In genomic region chr12:4037511-4037910, GRCm38 (mm10) we compare ENCODE assay signal across 8 mouse cellular contexts. TPM values are rescaled to one million over a fixed set of nuclear protein-coding genes. Genes with fewer than 3 reads are reported as not detected.
DNase-seq lines count a peak whose midpoint lies in the region; ATAC-seq and TF ChIP-seq lines count a peak whose summit lies in the region.

No protein-coding gene starts in this region.

- no peaks in the 10 kb centered on the region for H3K9me3 ChIP-seq in heart, embryonic 16.5 days (replicated peaks; ENCODE audit: control insufficient read depth, low read length)
- no peaks in the 10 kb centered on the region for H3K9me3 ChIP-seq in hindbrain, embryonic 10.5 days
- H3K9me3 ChIP-seq in midbrain, embryonic 13.5 days, result no peaks in the 10 kb centered on the region

- H3K27me3 ChIP-seq in heart, embryonic 16.5 days (ENCODE audit: control insufficient read depth, insufficient read depth, low read length), result 0 out of 2 replicates have a peak, but pooled peaks cover 4% of the 10 kb centered on the region
- H3K27me3 ChIP-seq in hindbrain, embryonic 10.5 days (ENCODE audit: insufficient read depth, poor library complexity, severe bottlenecking), result peaks cover 53% of the 10 kb centered on the region
- H3K27me3 ChIP-seq in midbrain, embryonic 13.5 days, result 0 out of 2 replicates have a peak, but pooled peaks cover 10% of the 10 kb centered on the region

- TF ChIP-seq POLR2A in cortical plate, adult 2 months (IDR thresholded peaks at IDR 0.05; ENCODE audit: extremely low read depth, insufficient read depth, low read length), result peak; percentile 42; the same call in 1 of the 2 replicates

- H3K36me3 ChIP-seq in heart, embryonic 16.5 days (ENCODE audit: control insufficient read depth, insufficient read depth), result no peaks in the 10 kb centered on the region
- 0 out of 2 replicates have a peak, but pooled peaks cover 6% of the 10 kb centered on the region for H3K36me3 ChIP-seq in hindbrain, embryonic 10.5 days
- peaks cover 5% of the 10 kb centered on the region; the same call in 1 of the 2 replicates for H3K36me3 ChIP-seq in midbrain, embryonic 13.5 days

- no peak for ATAC-seq in heart, embryonic 16.5 days (replicated peaks; ENCODE audit: extremely low read depth, insufficient read depth, low FRiP score)
- peak; percentile 10; the same call in 1 of the 2 replicates for ATAC-seq in midbrain, embryonic 13.5 days

- peak overlapping the region; percentile 84 for H3K9ac ChIP-seq in heart, embryonic 16.5 days (ENCODE audit: low read length)
- H3K9ac ChIP-seq in midbrain, embryonic 13.5 days (replicated peaks), result peak overlapping the region; percentile 91

- no peak for DNase-seq in heart, postnatal 10 days
- no peak for DNase-seq in hindbrain, embryonic 10.5 days (ENCODE audit: low spot score)
- no peak for DNase-seq in ovary, postnatal 10 days (ENCODE audit: low spot score)
- no peak for DNase-seq in liver
- no peak for DNase-seq in urinary bladder, adult 2 months (ENCODE audit: low spot score)

- no peak overlapping the region for H3K27ac ChIP-seq in heart, embryonic 16.5 days (ENCODE audit: low read length)
- peak overlapping the region; percentile 83 for H3K27ac ChIP-seq in cortical plate, adult 2 months (ENCODE audit: insufficient read depth, low read length)
- peak overlapping the region; percentile 94; the same call in 1 of the 2 replicates for H3K27ac ChIP-seq in hindbrain, embryonic 10.5 days
- H3K27ac ChIP-seq in midbrain, embryonic 13.5 days, result peak overlapping the region; percentile 85; the same call in 1 of the 2 replicates

- peaks cover 35% of the 10 kb centered on the region for H3K4me1 ChIP-seq in heart, embryonic 16.5 days (ENCODE audit: control insufficient read depth, insufficient read depth, low read length)
- H3K4me1 ChIP-seq in cortical plate, adult 2 months (ENCODE audit: control insufficient read depth, insufficient read depth, low read length), result peaks cover 8% of the 10 kb centered on the region; the same call in 1 of the 2 replicates
- H3K4me1 ChIP-seq in hindbrain, embryonic 10.5 days (replicated peaks), result peaks cover 29% of the 10 kb centered on the region
- H3K4me1 ChIP-seq in midbrain, embryonic 13.5 days (replicated peaks), result peaks cover 25% of the 10 kb centered on the region

- TF ChIP-seq CTCF in cortical plate, adult 2 months (IDR thresholded peaks at IDR 0.05; ENCODE audit: extremely low read depth, insufficient read depth, low read length), result no peak

- peak overlapping the region; percentile 79 for H3K4me3 ChIP-seq in heart, embryonic 16.5 days (ENCODE audit: low read length)
- H3K4me3 ChIP-seq in cortical plate, adult 2 months (ENCODE audit: insufficient read depth, low read length), result peak overlapping the region; percentile 85
- H3K4me3 ChIP-seq in hindbrain, embryonic 10.5 days, result peak overlapping the region; percentile 88
- peak overlapping the region; percentile 82 for H3K4me3 ChIP-seq in midbrain, embryonic 13.5 days (replicated peaks)

- 39% methylated on average over 5 of the region's 5 CpGs for WGBS in heart, embryonic 16.5 days
- 29% methylated on average over 5 of the region's 5 CpGs for WGBS in hindbrain, embryonic 10.5 days
- 19% methylated on average over 5 of the region's 5 CpGs for WGBS in midbrain, embryonic 13.5 days

- peak overlapping the region; percentile 93 for H3K4me2 ChIP-seq in heart, embryonic 16.5 days (ENCODE audit: low read depth, low read length)
- peak overlapping the region; percentile 80 for H3K4me2 ChIP-seq in midbrain, embryonic 13.5 days (replicated peaks)

- intact Hi-C loops in heart, postnatal 10 days (cut with DNase I), result no loop called here

RNA-seq across cellular contexts. Expression of gene Efr3b, which starts 1.2 kb away (rescaled TPM):
- 4.6 and 5.4 TPM in 2 replicates for polyA plus RNA-seq in heart, embryonic 16.5 days (2015; fragmentation: Nextera tagmentation; extraction: Ambion mirVana)
- total RNA-seq in heart, postnatal 10 days (2021), result 10 to 100 TPM in 1 of 2 experiments, 1 to 10 TPM in 1; 9.8 to 15.8 TPM
- polyA plus RNA-seq in cortical plate, adult 2 months (2012; rRNA removed), result 70.3 and 74.8 TPM in 2 replicates
- 10.6 and 16.5 TPM in 2 replicates for polyA plus RNA-seq in hindbrain, embryonic 10.5 days (2016; fragmentation: Nextera tagmentation; extraction: Ambion mirVana)
- polyA plus RNA-seq in midbrain, embryonic 13.5 days (2015; fragmentation: Nextera tagmentation; extraction: Ambion mirVana), result 37.9 and 41.5 TPM in 2 replicates
- 1.6 and 1.8 TPM in 2 replicates for polyA plus RNA-seq in urinary bladder, adult 2 months (2012; rRNA removed)

RNA-seq across cellular contexts. Expression of gene Dnajc27, which starts 44.9 kb away (rescaled TPM):
- polyA plus RNA-seq in heart, embryonic 16.5 days (2015; fragmentation: Nextera tagmentation; extraction: Ambion mirVana), result 8.0 and 8.1 TPM in 2 replicates
- total RNA-seq in heart, postnatal 10 days (2021), result 1 to 10 TPM; 6.8 to 7.3 TPM
- 82.4 and 87.4 TPM in 2 replicates for polyA plus RNA-seq in cortical plate, adult 2 months (2012; rRNA removed)
- polyA plus RNA-seq in hindbrain, embryonic 10.5 days (2016; fragmentation: Nextera tagmentation; extraction: Ambion mirVana), result 10.5 and 10.8 TPM in 2 replicates
- polyA plus RNA-seq in midbrain, embryonic 13.5 days (2015; fragmentation: Nextera tagmentation; extraction: Ambion mirVana), result 15.0 and 15.4 TPM in 2 replicates
- 10.3 and 10.4 TPM in 2 replicates for polyA plus RNA-seq in urinary bladder, adult 2 months (2012; rRNA removed)
